Mouse (Mus musculus): ENCODE measurements around the gene Tmem138. TPM values are rescaled to one million over a fixed set of nuclear protein-coding genes. Genes with fewer than 3 reads are reported as not detected.

Gene Tmem138
- 34.8 and 38.2 TPM in 2 replicates for polyA plus RNA-seq (2015; fragmentation: Nextera tagmentation; extraction: Ambion mirVana)

GRCm38 (mm10) chr19:10576690-10577561, at the start of gene Tmem138, which contains the start of gene Cyb561a3:
Tmem138 (minus strand) TSS chr19:10577362.
Cyb561a3 (plus strand) TSS chr19:10577172.
- peak within 1 kb of the TSS; percentile 74 for H3K9ac ChIP-seq
- peaks cover 33% of the 10 kb centered on the region for H3K4me1 ChIP-seq (replicated peaks)
- no peaks in the 10 kb centered on the region for H3K27me3 ChIP-seq
- ATAC-seq (ENCODE audit: low read depth) = peak; percentile 97
- no peaks in the 10 kb centered on the region for H3K9me3 ChIP-seq
- peak within 1 kb of the TSS; percentile 80 for H3K4me2 ChIP-seq
- peak within 1 kb of the TSS; percentile 91 for H3K27ac ChIP-seq (replicated peaks)
- under 1% methylated on average over 44 of the region's 44 CpGs for WGBS
- peaks cover 36% of the 10 kb centered on the region for H3K36me3 ChIP-seq
- H3K4me3 ChIP-seq = peak within 1 kb of the TSS; percentile 53

DNA sequence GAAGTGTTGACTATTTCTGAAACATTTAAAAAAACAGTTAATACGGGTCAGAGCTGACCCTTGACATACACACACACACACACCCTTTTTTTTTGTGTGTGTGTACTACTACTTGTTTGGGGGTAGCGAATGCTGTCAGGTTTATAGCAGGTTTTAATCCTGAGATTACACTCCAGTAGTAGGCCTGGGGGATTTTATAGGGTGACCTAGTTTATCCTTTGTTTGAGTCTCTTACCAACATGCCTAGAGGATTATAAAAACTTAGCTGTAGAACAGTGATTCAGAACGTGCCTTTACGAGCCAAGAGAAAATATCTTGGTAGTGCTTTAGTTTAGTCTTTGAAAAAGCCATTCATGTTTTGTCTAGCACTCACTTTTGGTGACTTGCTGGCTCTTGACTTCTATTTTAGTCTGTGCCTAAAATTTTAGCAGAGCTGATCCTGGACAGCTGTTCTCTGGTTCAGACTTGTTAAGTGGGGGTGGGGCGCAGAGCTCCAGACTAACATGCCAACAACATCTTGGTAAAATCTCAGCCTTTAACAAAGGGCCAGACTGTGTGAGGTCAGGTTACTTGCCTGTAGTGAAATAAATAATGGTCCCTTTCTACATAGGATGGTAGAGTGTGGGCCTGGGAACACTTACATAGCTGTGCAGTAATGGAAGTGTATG, 31.5 kb upstream of the Tmem138 start:
- no peak overlapping the region for H3K4me3 ChIP-seq
- no peaks in the 10 kb centered on the region for H3K27me3 ChIP-seq
- no peak for ATAC-seq (ENCODE audit: low read depth)
- no peak overlapping the region for H3K9ac ChIP-seq
- H3K9me3 ChIP-seq = no peaks in the 10 kb centered on the region
- peaks cover 63% of the 10 kb centered on the region for H3K36me3 ChIP-seq
- H3K4me2 ChIP-seq = no peak overlapping the region
- WGBS = 92% methylated on average over 5 of the region's 5 CpGs
- peaks cover 31% of the 10 kb centered on the region for H3K4me1 ChIP-seq (replicated peaks)
- no peak overlapping the region for H3K27ac ChIP-seq (replicated peaks)

- Histone ChIP-seq H3K9me3 (no peaks in the 10 kb centered on the region), H3K4me2 (peak overlapping the region; percentile 78), H3K4me3 (peak overlapping the region; percentile 99), H3K4me1 (replicated peaks) (peaks cover 45% of the 10 kb centered on the region), H3K9ac (peak overlapping the region; percentile 98), H3K27ac (replicated peaks) (peak overlapping the region; percentile 95), H3K36me3 (peaks cover 37% of the 10 kb centered on the region), H3K27me3 (no peaks in the 10 kb centered on the region)
- WGBS = 6% methylated on average over 20 of the region's 20 CpGs
- peak; percentile 7 for ATAC-seq (ENCODE audit: low read depth)
These were observed 28.9 kb upstream of the Tmem138 start for GRCm38 (mm10) chr19:10605901-10606622.

DNA sequence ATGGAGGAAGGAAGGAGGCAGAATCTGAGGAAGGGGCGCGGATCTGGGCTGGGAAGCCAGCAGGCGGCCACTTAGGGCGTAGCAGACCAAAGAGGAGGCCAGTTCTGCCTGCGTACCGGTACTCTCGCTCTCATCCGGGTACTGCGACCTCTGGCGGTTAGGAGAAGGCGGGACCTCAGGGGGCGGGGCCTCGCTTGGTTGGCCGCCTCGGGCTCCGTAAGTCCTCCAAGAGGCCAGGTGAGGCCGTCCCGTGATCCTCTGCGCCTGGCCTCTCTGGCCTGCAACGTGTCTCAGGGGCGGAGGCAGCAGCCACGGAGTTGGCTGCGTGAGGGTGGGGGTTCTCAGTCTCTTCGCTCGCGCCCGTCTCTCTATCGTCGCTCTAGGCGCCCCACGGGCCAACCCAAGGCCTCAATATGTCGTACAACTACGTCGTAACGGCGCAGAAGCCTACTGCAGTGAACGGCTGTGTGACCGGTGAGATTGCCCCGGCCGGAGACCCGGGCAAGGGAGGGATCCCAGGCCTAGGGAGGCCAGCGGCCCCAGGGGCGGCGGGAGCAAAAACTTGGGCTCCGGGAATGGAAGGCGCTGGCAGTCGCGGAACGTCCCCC, 28.2 kb upstream of the Tmem138 start, which contains the start of the genes Ddb1 and Tkfc:
Gene Ddb1 (plus strand): TSS at position 35 of the 608 bp plus-strand sequence.
Gene Tkfc (minus strand): TSS at position 362 of the 608 bp plus-strand sequence.
- peak; percentile 97 for ATAC-seq (ENCODE audit: low read depth)
- no peaks in the 10 kb centered on the region for H3K9me3 ChIP-seq
- H3K36me3 ChIP-seq = peaks cover 32% of the 10 kb centered on the region
- H3K27me3 ChIP-seq = no peaks in the 10 kb centered on the region
- H3K27ac ChIP-seq (replicated peaks) = peak within 1 kb of the TSS; percentile 95
- peak within 1 kb of the TSS; percentile 99 for H3K4me3 ChIP-seq
- peak within 1 kb of the TSS; percentile 98 for H3K9ac ChIP-seq
- H3K4me1 ChIP-seq (replicated peaks) = peaks cover 45% of the 10 kb centered on the region
- peak within 1 kb of the TSS; percentile 78 for H3K4me2 ChIP-seq
- under 1% methylated on average over 49 of the region's 49 CpGs for WGBS

DNA sequence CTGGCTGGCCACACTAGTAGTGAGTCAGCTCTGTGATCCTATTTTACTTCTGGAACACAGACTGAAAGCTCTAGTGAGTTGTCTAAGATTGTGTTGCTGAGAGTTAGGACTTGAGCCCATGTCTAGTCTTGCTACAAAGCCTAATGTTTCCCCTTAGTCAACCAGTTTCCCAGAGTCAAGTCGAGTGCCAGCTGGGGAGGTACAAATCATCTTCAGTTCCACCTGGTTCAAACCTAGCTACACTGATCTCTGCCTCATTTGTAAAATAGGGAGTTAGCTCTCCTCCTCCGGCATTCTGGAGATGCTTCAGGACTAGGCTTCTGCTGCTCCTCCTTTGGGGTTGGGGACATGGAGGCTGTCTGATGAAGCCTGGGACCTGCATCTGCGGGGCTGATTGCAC, 27.4 kb upstream of the Tmem138 start:
- H3K4me1 ChIP-seq (replicated peaks) = peaks cover 45% of the 10 kb centered on the region
- H3K36me3 ChIP-seq = peaks cover 32% of the 10 kb centered on the region
- ATAC-seq (ENCODE audit: low read depth) = no peak
- peak overlapping the region; percentile 78 for H3K4me2 ChIP-seq
- peak overlapping the region; percentile 99 for H3K4me3 ChIP-seq
- H3K9me3 ChIP-seq = no peaks in the 10 kb centered on the region
- WGBS = 56% methylated on average over 3 of the region's 3 CpGs
- H3K27me3 ChIP-seq = no peaks in the 10 kb centered on the region
- peak overlapping the region; percentile 95 for H3K27ac ChIP-seq (replicated peaks)
- H3K9ac ChIP-seq = peak overlapping the region; percentile 98

DNA sequence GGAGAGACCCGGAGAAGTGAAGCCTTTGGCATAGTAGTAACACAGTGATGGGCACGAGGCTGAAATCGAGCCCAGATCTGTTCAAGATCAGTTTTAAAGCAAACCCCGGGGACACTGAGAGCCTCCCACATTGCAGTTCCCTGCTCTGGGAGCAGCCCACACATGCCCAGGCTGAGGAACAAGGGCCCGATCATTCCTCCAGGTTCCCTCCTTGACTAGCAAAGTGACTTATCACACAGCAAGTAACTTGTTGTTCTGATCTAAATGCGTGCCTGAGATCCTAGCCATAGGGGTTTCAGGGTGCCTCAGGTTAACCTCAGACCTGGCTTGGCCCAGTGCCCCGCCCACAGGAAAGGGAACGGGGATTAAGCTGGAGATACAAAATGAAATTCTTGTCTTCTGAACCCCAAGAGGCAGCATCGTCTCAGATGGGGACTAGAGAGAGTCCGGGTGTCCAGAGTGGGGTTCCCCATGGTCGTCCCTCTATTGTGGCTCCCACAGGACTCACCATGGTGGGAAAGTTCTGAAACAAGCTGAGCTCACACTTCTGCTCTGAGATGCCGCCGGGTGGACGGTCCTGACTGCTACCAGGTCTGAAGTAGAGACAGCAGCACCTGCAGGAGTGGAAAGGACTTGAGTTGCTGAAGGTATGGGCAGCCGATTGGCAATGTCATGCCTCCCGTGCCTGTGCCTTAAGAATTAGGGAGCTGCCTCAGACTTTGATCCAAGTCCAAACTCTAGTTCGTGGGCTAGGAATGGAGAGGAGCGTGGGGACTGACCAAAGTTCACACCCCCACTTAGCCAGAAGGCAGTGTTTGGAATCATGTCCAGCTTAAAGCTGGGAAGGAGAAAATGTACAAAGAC, 26.7 kb upstream of the Tmem138 start:
- Histone ChIP-seq H3K36me3 (peaks cover 32% of the 10 kb centered on the region), H3K9me3 (no peaks in the 10 kb centered on the region), H3K4me2 (peak overlapping the region; percentile 78; the same call in 1 of the 2 replicates), H3K9ac (peak overlapping the region; percentile 75), H3K27ac (replicated peaks) (peak overlapping the region; percentile 95), H3K4me3 (no peak overlapping the region), H3K27me3 (no peaks in the 10 kb centered on the region), H3K4me1 (replicated peaks) (peaks cover 45% of the 10 kb centered on the region)
- ATAC-seq (ENCODE audit: low read depth) = no peak
- 88% methylated on average over 18 of the region's 18 CpGs for WGBS

DNA sequence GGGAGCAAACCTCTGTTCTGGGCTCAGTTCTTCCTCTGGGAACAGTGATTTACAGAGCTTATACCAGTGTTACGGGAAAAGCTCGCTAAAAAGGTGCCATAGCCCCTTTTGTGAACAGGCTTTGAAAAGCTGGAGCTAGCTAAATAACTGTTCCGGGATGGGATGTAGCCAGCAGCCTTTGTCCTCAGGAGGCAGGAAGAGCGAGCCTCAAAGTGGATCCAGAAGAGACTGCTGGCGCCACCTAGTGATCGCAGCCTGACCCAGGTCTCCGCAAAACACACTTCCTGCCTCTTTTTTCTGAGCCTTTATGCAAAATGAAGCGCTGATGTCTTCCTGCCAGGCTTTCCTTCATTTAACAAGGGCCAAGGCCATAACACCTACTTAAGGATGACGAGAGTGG, 25.6 kb upstream of the Tmem138 start:
- Histone ChIP-seq H3K36me3 (peaks cover 32% of the 10 kb centered on the region), H3K4me3 (peak overlapping the region; percentile 31), H3K27me3 (no peaks in the 10 kb centered on the region), H3K9ac (peak overlapping the region; percentile 75), H3K4me2 (peak overlapping the region; percentile 56), H3K4me1 (replicated peaks) (peaks cover 40% of the 10 kb centered on the region), H3K9me3 (no peaks in the 10 kb centered on the region), H3K27ac (replicated peaks) (peak overlapping the region; percentile 95)
- peak; percentile 59 for ATAC-seq (ENCODE audit: low read depth)
- WGBS = 4% methylated on average over 9 of the region's 9 CpGs

DNA sequence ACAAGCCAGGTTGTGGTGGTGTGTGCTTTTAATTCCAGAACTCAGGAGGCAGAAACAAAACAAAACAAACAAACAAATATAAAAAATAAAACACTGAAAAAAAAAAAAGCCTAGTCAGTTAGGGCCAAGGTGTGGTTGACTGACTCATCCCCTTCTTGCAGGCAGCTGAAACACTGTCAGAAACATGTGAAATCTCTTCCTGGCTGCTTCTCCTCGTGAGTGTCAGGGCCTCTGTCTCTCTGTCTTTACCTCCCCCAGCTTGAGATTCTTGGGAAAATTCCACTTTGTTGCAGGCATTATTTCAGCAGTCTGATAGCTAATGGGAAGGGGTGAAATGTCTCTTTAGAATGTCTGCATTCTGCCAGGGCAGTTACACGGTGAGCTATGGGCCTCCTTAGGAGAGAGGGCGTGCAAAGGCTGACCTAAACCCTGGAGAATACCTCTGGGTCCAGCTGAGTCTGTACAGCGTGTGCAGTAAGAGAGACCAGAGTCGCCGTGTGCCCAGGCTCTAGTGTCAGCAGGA, 25.1 kb upstream of the Tmem138 start:
- 1% methylated on average over 6 of the region's 6 CpGs for WGBS
- Histone ChIP-seq H3K36me3 (peaks cover 31% of the 10 kb centered on the region), H3K27me3 (no peaks in the 10 kb centered on the region), H3K27ac (replicated peaks) (peak overlapping the region; percentile 95), H3K4me1 (replicated peaks) (peaks cover 37% of the 10 kb centered on the region), H3K4me3 (peak overlapping the region; percentile 31), H3K4me2 (peak overlapping the region; percentile 56), H3K9me3 (no peaks in the 10 kb centered on the region), H3K9ac (peak overlapping the region; percentile 75)
- ATAC-seq (ENCODE audit: low read depth) = peak; percentile 27

- peaks cover 21% of the 10 kb centered on the region for H3K4me1 ChIP-seq (replicated peaks)
- WGBS = 99% methylated on average over 2 of the region's 2 CpGs
- H3K4me3 ChIP-seq = no peak overlapping the region
- H3K9me3 ChIP-seq = no peaks in the 10 kb centered on the region
- no peak for ATAC-seq (ENCODE audit: low read depth)
- H3K4me2 ChIP-seq = no peak overlapping the region
- no peak overlapping the region for H3K27ac ChIP-seq (replicated peaks)
- H3K36me3 ChIP-seq = peaks cover 57% of the 10 kb centered on the region
- H3K27me3 ChIP-seq = no peaks in the 10 kb centered on the region
- H3K9ac ChIP-seq = no peak overlapping the region
These were observed 22.5 kb upstream of the Tmem138 start for GRCm38 (mm10) chr19:10599648-10600047.

DNA sequence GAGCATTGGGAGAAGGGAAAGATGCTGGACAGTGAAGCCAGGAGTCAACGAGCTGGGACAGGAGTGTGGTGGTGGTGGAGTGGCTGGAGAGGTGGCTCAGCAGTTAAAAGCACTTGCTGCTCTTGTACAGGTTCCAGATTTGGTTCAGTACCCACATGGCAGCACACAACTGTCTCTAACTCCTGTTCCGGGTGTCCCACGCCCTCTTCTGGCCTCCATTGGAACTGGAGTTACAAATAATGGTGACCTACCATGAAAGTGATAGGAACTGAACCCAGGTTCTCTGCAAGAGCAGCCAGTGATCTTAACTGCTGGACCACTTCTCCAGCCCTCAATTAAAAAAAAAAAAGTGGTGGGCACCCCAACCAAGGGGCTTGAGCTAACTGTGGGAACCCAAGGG, 21.0 kb upstream of the Tmem138 start:
- no peak overlapping the region for H3K4me2 ChIP-seq
- H3K36me3 ChIP-seq = peaks cover 72% of the 10 kb centered on the region
- ATAC-seq (ENCODE audit: low read depth) = no peak
- H3K9ac ChIP-seq = no peak overlapping the region
- H3K27me3 ChIP-seq = no peaks in the 10 kb centered on the region
- H3K4me3 ChIP-seq = no peak overlapping the region
- WGBS = 46% methylated on average over 3 of the region's 3 CpGs
- peaks cover 8% of the 10 kb centered on the region for H3K4me1 ChIP-seq (replicated peaks)
- H3K27ac ChIP-seq (replicated peaks) = no peak overlapping the region
- H3K9me3 ChIP-seq = no peaks in the 10 kb centered on the region
